Mouse (Mus musculus) heart, postnatal 25 days (tissue): Measurements from ENCODE around the gene Kcnh6. TPM values are rescaled to one million over a fixed set of nuclear protein-coding genes. Genes with fewer than 3 reads are reported as not detected.
"Not testable (repeated sequence)": the region's sequence is repeated elsewhere in the genome, so short reads cannot be mapped to it uniquely, and the experiment has no call there.

Source experiments
- DNase-seq: peaks from one replicate; pipeline ENCODE4 v3.0.0; 2022; ENCODE audit warnings: low spot score
- intact Hi-C: fragments of 180-260 bp; cut with DNase I; formaldehyde crosslinking; loops from one replicate; pipeline ENCODE4 v1.15.1; 2025
- total RNA-seq, 2 experiments: library from RNA; stranded (reverse); gene quantifications; 2 replicates each; pipeline ENCODE4 v1.2.3; 2021

The Kcnh6 gene
- total RNA-seq, 2 experiments from 2014 or later: 0.39 TPM; not detected in 1

- intact Hi-C loops: no loop called here
- DNase-seq: no peak
Measured at GRCm38 (mm10) chr11:106056819-106057491, 49.0 kb downstream of the Kcnh6 start.

- intact Hi-C loops: no loop called here
- DNase-seq: no peak
Measured at GRCm38 (mm10) chr11:106058020-106058419, 50.1 kb downstream of the Kcnh6 start.

- DNase-seq: no peak
- intact Hi-C loops: no loop called here
Measured at GRCm38 (mm10) chr11:106060549-106060948, 52.6 kb downstream of the Kcnh6 start.

GRCm38 (mm10) chr11:106061311-106061710 is 53.4 kb downstream of the Kcnh6 start:
- DNase-seq: no peak
- intact Hi-C loops: no loop called here

GRCm38 (mm10) chr11:106063756-106064155 is 55.8 kb downstream of the Kcnh6 start:
- DNase-seq: no peak

GRCm38 (mm10) chr11:106065073-106065922 is 57.4 kb downstream of the Kcnh6 start:
- intact Hi-C loops: no loop called here
- DNase-seq: no peak

More at GRCm38 (mm10) chr11:106063756-106064155, 55.8 kb downstream of the Kcnh6 start:
- intact Hi-C loops: no loop called here

- peak; percentile 87 for DNase-seq
- intact Hi-C loops: no loop called here
Measured at GRCm38 (mm10) chr11:106065923-106066571, 58.1 kb downstream of the Kcnh6 start, which contains the start of gene Taco1. TSS of gene Taco1 (plus strand) at chr11:106066061.

- DNase-seq, intact Hi-C loops: not testable (repeated sequence)
Measured at GRCm38 (mm10) chr11:106066616-106067015, 58.7 kb downstream of the Kcnh6 start.

- DNase-seq: no peak
- intact Hi-C loops: loop anchor here (2.0 to 5.0 kb wide), 2 partner anchors 36 to 71 kb away; partner anchors contain the start of gene Dcaf7
Measured at GRCm38 (mm10) chr11:106073774-106074173, 65.8 kb downstream of the Kcnh6 start.

GRCm38 (mm10) chr11:106076321-106076720 is 68.4 kb downstream of the Kcnh6 start:
- intact Hi-C loops: loop anchor here (2.0 kb wide), 1 partner anchor 150 kb away; no protein-coding TSS in a partner anchor
- DNase-seq: peak; percentile 16

Other genes with a start within 250 kb of the Kcnh6 start
- gene Cyb561, start 54.8 kb upstream of the Kcnh6 start, total RNA-seq: 10 to 100 TPM in 1 of 2 experiments, 1 to 10 TPM in 1; 7.9 to 11.9 TPM
- 10 to 100 TPM; 25.2 to 26.9 TPM for gene Ace, start 40.2 kb upstream of the Kcnh6 start, total RNA-seq
- gene Ace3, start 13.4 kb upstream of the Kcnh6 start, total RNA-seq: not detected
- gene Dcaf7, start 28.7 kb downstream of the Kcnh6 start, total RNA-seq: 10 to 100 TPM; 41.0 to 42.6 TPM
- 10 to 100 TPM; 68.3 to 71.5 TPM for gene Taco1, start 57.9 kb downstream of the Kcnh6 start, total RNA-seq
- 10 to 100 TPM; 35.7 to 42.7 TPM for gene Map3k3, start 76.5 kb downstream of the Kcnh6 start, total RNA-seq
- not detected for gene Gm10840, start 152.7 kb downstream of the Kcnh6 start, total RNA-seq
- 1 to 10 TPM; 4.3 to 5.9 TPM for gene Limd2, start 152.7 kb downstream of the Kcnh6 start, total RNA-seq
- 1 to 10 TPM; 6.4 to 6.6 TPM for gene Strada, start 194.0 kb downstream of the Kcnh6 start, total RNA-seq
- 10 to 100 TPM; 61.9 to 69.2 TPM for gene Ccdc47, start 208.2 kb downstream of the Kcnh6 start, total RNA-seq
- 10 to 100 TPM; 24.5 to 25.7 TPM for gene Ddx42, start 208.8 kb downstream of the Kcnh6 start, total RNA-seq
- 10 to 100 TPM; 20.8 to 21.8 TPM for gene Ftsj3, start 248.0 kb downstream of the Kcnh6 start, total RNA-seq
- 100 to 1,000 TPM; 103 to 107 TPM for gene Psmc5, start 248.0 kb downstream of the Kcnh6 start, total RNA-seq